Mouse (Mus musculus) left cerebral cortex, postnatal 4 days (tissue): Measurements from ENCODE around the gene Frzb. TPM values are rescaled to one million over a fixed set of nuclear protein-coding genes. Genes with fewer than 3 reads are reported as not detected.

Source experiments
- DNase-seq: peaks from one replicate; pipeline ENCODE4 v3.0.0-alpha.2; 2022
- intact Hi-C: fragments of 180-260 bp; cut with DNase I; formaldehyde crosslinking; loops from one replicate; pipeline ENCODE4 v1.15.1; 2025
- total RNA-seq, 2 experiments: library from RNA; stranded (reverse); gene quantifications; 2 replicates each; pipeline ENCODE4 v1.2.3; 2021

The Frzb gene
- total RNA-seq, 2 experiments from 2014 or later, result 7.2 to 7.7 TPM

DNA sequence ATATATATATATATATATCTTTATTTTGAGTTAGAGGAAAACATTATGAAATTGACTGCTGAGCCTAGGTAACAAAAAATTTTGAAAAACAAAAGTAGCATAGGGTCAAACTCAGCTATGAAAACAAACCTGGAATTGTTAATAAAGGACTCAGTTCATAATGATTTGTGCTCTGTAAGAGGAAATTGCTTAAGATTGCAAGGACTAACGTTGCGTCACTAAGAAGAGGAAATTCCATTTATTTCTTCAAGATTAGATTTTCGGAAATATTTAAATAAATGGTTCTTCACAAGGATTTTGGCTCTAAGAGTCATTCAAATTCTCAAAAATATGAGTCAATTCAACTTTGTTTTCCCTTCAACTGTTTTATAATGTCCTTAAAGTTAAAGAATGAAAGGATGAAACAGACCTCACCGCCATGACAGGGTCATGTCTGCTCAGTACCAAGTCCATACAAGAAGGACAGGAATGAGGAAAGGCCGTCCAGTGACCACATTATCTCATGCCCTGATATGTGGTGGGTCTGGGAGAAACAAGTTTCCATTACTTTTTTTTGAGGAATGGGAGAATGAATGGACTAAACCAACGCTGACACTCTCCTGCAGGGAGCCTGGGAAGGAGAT, 14.1 kb downstream of the Frzb start:
- DNase-seq, result no peak
- intact Hi-C loops, result no loop called here

DNA sequence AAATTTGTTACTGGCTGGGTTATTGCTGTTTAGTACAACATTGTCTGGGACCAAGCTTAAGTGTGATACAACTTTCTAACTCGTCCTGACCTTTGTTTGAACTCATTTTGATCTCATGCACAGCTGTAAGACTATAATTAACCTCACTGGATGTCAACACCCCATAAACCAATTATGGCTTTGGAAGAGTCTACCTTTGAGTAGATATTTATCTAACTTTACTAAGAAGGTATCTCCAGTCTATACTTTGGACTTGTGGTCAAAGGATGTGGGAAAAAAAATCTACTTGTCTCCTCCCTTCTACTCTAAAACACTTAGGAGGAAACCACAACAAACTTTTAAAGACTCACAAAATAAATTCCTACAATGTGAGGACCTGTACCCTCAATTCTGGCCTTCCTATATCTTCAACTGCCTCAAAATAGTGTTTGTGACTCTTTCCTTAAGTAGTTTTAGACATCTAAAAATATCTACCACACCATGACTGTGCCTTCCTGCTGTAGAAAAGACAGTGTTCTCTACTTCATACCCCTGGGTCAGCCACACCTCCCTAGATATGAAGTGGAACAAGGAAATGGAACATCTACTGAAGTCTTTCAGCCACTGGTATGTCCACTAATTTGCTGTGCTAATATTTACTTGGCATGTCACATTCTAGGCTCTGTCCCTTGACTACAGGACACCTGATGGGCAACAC, 16.9 kb downstream of the Frzb start:
- no peak for DNase-seq
- intact Hi-C loops, result no loop called here

- DNase-seq, result no peak
- intact Hi-C loops, result no loop called here
Observed at GRCm38 (mm10) chr2:80423116-80423515, 24.3 kb downstream of the Frzb start.

DNA sequence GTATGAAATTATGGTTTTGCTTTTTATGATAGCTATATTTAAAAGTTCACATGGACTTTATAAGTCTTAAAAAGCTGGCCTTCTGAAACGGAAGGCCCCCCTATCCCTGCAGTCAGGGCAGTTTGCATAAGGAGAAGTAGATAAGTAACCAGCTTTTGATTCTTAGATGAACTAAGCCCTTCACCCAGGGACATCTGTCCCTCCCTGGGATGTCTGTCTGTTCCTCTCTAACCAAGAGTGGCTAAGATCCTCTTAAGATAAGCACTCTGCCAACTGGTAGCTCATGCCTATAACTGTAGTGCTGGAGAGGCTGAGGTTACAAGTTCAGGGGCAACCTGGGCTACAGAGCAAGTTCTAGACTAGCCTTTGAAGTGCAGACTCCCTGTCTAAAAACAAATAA, 25.4 kb downstream of the Frzb start:
- no peak for DNase-seq
- intact Hi-C loops, result no loop called here

GRCm38 (mm10) chr2:80416286-80416685, 31.1 kb downstream of the Frzb start:
- intact Hi-C loops, result no loop called here
- DNase-seq, result no peak

DNA sequence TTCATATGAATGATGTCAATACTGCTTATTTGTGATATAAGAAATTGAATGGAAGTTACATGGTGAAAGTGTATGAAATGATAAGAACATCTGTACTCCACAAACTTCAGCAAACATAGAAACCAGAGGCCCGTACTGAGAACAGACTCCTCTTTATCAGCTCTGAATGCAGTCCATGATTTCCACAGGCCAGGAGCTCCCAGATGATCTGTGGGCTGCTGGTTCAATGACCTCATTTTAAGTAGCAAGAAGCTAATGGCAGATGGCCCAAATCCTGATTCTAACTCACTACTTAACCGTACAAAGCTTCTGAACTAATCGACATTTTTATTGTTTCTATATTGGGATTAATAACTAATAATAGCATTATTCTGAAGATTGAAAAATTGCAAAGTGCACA, 33.0 kb downstream of the Frzb start:
- DNase-seq, result no peak
- intact Hi-C loops, result no loop called here

DNA sequence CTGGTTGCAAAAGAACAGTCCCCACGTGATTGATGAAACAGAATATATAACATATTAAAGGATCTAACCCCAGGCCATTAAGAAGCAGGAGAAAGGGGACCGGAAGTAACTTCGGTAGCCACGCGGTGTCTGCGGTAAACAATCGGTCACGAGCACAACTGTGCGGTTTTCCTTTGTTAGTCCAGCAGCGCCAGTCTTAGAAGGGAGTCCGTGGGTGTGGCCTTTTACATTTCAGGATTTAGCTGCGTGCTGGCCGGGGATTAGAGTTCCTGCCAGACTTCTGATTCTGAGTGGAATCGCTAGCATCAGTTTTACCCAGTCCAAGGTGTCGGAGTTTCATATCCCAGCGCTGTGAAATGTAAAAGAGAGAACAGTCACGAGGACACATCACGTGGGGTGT, 34.3 kb downstream of the Frzb start:
- DNase-seq, result no peak
- intact Hi-C loops, result no loop called here

GRCm38 (mm10) chr2:80409893-80410574, 37.4 kb downstream of the Frzb start:
- intact Hi-C loops, result no loop called here
- DNase-seq, result no peak

DNA sequence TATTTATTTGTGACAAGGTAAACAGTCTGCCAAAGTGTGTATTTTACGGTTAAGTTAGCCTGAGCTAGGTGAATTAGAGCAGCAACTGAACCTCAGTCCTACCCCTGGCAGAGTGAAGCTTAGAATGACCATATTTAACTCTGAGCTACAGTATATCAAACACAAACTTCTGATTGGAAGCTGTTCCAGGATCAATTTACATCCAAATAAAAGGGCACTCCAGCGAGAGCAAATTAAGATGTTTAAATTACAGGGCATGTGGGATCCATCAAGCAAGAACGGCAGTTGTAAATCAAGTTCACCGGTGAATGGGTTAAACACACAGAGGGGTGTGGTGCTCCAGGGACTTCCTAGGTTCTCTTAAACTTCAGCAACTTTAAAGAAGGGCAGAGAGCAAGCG, 42.7 kb downstream of the Frzb start:
- no peak for DNase-seq
- intact Hi-C loops, result no loop called here

GRCm38 (mm10) chr2:80398595-80399099, 48.8 kb downstream of the Frzb start:
- intact Hi-C loops, result no loop called here
- no peak for DNase-seq

- intact Hi-C loops, result no loop called here
- no peak for DNase-seq
Observed at GRCm38 (mm10) chr2:80396864-80397263, 50.6 kb downstream of the Frzb start.

DNA sequence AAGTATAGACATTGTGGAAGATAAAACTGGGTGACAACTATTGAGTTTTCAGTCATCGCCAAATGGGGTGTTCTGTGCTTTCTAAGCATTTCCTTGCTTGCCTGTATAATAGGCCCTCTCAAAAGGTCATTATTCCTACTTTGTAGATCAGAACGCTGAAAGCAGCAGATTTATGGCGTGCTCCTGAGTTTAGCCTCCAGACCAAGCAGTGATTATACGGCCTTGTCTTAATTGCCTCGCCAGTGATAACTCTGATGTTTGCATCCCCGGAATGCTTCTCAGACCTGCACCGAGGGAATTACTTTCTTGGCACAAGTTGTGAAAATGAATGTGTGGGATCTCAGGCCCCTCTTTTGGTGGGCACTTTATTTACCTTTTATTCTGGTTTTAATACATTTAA, 51.4 kb downstream of the Frzb start:
- DNase-seq, result no peak
- intact Hi-C loops, result no loop called here

- no peak for DNase-seq
- intact Hi-C loops, result no loop called here
Observed at GRCm38 (mm10) chr2:80388341-80388740, 59.1 kb downstream of the Frzb start.

DNA sequence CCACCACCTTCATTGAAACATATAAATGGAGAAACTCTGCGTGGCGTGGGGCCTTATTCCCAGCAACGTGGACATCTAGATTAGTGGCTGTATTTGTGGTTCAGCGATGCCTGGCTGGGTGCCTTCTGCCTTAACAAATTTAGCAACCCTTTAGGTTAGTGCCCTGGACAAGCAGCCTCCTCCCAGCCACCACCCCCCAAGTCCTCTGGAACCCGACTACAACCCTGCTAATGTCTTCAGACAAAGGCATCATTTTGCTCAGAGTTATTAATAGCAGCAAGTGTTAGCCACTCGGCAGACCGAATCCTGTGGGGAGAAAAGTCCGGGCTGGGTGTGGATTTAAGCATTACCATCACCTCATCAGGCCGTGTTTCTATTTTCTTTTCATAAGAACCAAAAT, 59.8 kb downstream of the Frzb start:
- no peak for DNase-seq
- intact Hi-C loops, result no loop called here

- no peak for DNase-seq
Observed at GRCm38 (mm10) chr2:80386255-80386654, 61.2 kb downstream of the Frzb start.

DNA sequence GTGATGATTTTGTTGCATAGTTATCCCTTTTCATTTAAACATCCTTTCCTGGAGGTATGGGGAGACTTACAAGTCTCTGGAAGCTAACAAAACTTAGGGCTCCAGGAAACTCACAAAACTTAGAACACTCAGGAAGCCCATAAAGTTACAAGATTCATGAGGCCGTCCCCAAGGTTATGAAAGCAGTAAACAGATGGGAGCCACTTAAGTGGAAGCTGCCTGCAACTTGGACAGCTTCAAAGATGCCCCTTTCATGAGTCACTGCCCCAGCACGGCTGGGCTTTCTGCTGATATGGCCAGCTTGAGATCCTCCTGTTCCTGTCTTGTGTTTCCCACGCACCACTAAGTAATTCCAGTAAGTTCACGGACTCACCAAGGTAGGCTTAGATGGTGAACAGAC, 63.0 kb downstream of the Frzb start:
- no peak for DNase-seq
- intact Hi-C loops, result no loop called here

More at GRCm38 (mm10) chr2:80386255-80386654, 61.2 kb downstream of the Frzb start:
- intact Hi-C loops, result no loop called here

GRCm38 (mm10) chr2:80379848-80380247, 67.6 kb downstream of the Frzb start:
- intact Hi-C loops, result no loop called here
- no peak for DNase-seq

DNA sequence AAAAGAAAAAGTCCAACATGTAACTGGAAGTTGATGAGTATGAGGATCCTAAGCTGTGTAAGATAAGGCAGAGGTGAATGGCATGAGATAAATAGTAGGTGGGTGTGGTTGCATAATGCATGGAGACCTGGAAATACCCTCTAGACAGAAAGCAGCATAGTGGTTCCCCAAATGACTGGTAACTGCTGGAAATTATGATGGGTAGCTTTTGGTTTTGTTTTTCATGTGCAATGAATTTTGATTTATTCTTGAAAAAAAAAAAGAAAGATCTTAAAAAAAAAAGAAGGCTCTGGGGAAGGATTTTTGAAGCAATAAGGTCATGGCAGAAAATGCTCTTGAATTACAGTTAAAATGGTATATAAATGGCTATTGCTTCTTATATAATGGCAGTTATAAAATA, 72.5 kb downstream of the Frzb start:
- intact Hi-C loops, result no loop called here
- no peak for DNase-seq

- DNase-seq, result no peak
Observed at GRCm38 (mm10) chr2:80371458-80371857, 76.0 kb downstream of the Frzb start.

More at GRCm38 (mm10) chr2:80371458-80371857, 76.0 kb downstream of the Frzb start:
- intact Hi-C loops, result no loop called here
